In the genomic region with DNA sequence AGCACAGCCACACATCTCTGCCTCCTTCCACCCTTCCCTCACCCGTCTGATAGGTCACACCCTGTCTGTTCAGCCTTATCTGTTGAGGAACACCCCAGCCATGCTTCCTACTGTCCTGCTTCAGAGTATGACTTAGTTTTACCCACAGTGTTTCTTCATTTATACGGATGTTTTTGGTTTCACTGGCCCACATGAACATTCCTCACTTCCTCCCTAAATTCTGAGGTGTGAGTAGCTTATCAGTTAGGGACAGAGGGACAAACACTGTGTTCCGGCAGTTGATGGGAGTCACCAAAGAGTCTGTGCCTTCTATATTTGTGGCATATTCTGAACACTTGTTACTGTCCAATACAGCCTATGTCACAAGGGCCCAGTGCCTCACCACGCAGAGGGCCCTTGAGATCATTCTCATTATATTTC, we compare ENCODE assay signal across 14 mouse cellular contexts.
A peak's percentile ranks its signal among the peaks of the same experiment; 100 is the strongest.
DNase-seq lines count a peak whose midpoint lies in the region; ATAC-seq lines count a peak whose summit lies in the region.
"Had no signal": no experiment of that assay in that cellular context is flagged by ENCODE, and none has a peak within 500 bp of the region (broad histone marks: within the 10 kb centered on the region; RNA-seq: fewer than 3 reads in every experiment).

No protein-coding gene starts in this region.

- peaks cover 55% of the 10 kb centered on the region for H3K4me1 ChIP-seq in erythroblast, embryonic 14.5 days (ENCODE audit: control insufficient read depth)
- peaks cover 25% of the 10 kb centered on the region for H3K4me1 ChIP-seq in liver, embryonic 16.5 days (ENCODE audit: control insufficient read depth, low read depth, low read length)
- no peaks in the 10 kb centered on the region for H3K4me1 ChIP-seq in midbrain, embryonic 11.5 days (ENCODE audit: control insufficient read depth, insufficient read depth, low read length)
- H3K4me1 ChIP-seq: hindbrain, embryonic 13.5 days had no signal

- peak; percentile 34 to 61 for DNase-seq in spleen, postnatal 10 days (ENCODE audit: low spot score in 2 of 2)
- no peak for DNase-seq in spleen, adult 18-20 months
- no peak for DNase-seq in midbrain, embryonic 11.5 days (ENCODE audit: low spot score, missing footprints)
- DNase-seq in thymus, postnatal 4 days = no peak
- no peak for DNase-seq in left cerebral cortex, adult 9 months (ENCODE audit: low spot score in 2 of 2)
- DNase-seq: adrenal gland, adult 2 months; heart, adult 18-20 months; lung, postnatal 4 days; retina, postnatal 1 day had no signal

- peak overlapping the region; percentile 55 for H3K4me2 ChIP-seq in liver, embryonic 16.5 days (ENCODE audit: low read depth, low read length)
- H3K4me2 ChIP-seq in midbrain, embryonic 11.5 days = no peak overlapping the region
- H3K4me2 ChIP-seq: hindbrain, embryonic 13.5 days; limb, embryonic 12.5 days had no signal

- H3K27ac ChIP-seq in liver, embryonic 16.5 days (ENCODE audit: low read length) = peak overlapping the region; percentile 90
- no peak overlapping the region for H3K27ac ChIP-seq in midbrain, embryonic 11.5 days (ENCODE audit: low read depth, low read length)
- H3K27ac ChIP-seq: hindbrain, embryonic 13.5 days; limb, embryonic 12.5 days had no signal

- no peaks in the 10 kb centered on the region for H3K9me3 ChIP-seq in erythroblast, embryonic 14.5 days (ENCODE audit: control insufficient read depth, low read length)
- no peaks in the 10 kb centered on the region for H3K9me3 ChIP-seq in liver, embryonic 16.5 days (replicated peaks; ENCODE audit: control insufficient read depth, low read length)
- H3K9me3 ChIP-seq in midbrain, embryonic 11.5 days (ENCODE audit: control insufficient read depth, low read length) = no peaks in the 10 kb centered on the region
- H3K9me3 ChIP-seq: hindbrain, embryonic 13.5 days; limb, embryonic 12.5 days had no signal

- ATAC-seq in liver, embryonic 16.5 days (ENCODE audit: low read depth) = peak; percentile 100
- ATAC-seq in midbrain, embryonic 11.5 days (ENCODE audit: low FRiP score) = no peak

- peak overlapping the region; percentile 8 for H3K9ac ChIP-seq in liver, embryonic 16.5 days (ENCODE audit: low read depth, low read length)
- H3K9ac ChIP-seq in midbrain, embryonic 11.5 days (ENCODE audit: low read length) = no peak overlapping the region
- H3K9ac ChIP-seq: hindbrain, embryonic 13.5 days; limb, embryonic 12.5 days had no signal

- WGBS in liver, embryonic 16.5 days (ENCODE audit: insufficient replicate concordance) = 13% methylated on average over 4 of the region's 4 CpGs
- WGBS in midbrain, embryonic 11.5 days = 78% methylated on average over 4 of the region's 4 CpGs

- no peaks in the 10 kb centered on the region; the same call in 1 of the 2 replicates for H3K36me3 ChIP-seq in erythroblast, embryonic 14.5 days (ENCODE audit: control insufficient read depth)
- H3K36me3 ChIP-seq in liver, embryonic 16.5 days (ENCODE audit: control insufficient read depth, insufficient read depth) = no peaks in the 10 kb centered on the region
- no peaks in the 10 kb centered on the region for H3K36me3 ChIP-seq in midbrain, embryonic 11.5 days (ENCODE audit: control insufficient read depth, insufficient read depth, low read length)
- H3K36me3 ChIP-seq: hindbrain, embryonic 13.5 days; limb, embryonic 12.5 days had no signal

- no peaks in the 10 kb centered on the region for H3K27me3 ChIP-seq in erythroblast, embryonic 14.5 days (ENCODE audit: control insufficient read depth)
- H3K27me3 ChIP-seq in liver, embryonic 16.5 days (ENCODE audit: control insufficient read depth, insufficient read depth, low read depth, low read length) = no peaks in the 10 kb centered on the region
- H3K27me3 ChIP-seq in midbrain, embryonic 11.5 days (ENCODE audit: control insufficient read depth, insufficient read depth, low read length) = no peaks in the 10 kb centered on the region
- H3K27me3 ChIP-seq: CH12.LX; hindbrain, embryonic 13.5 days; limb, embryonic 12.5 days had no signal

- peak overlapping the region; percentile 50 for H3K4me3 ChIP-seq in erythroblast, embryonic 14.5 days (replicated peaks)
- no peak overlapping the region for H3K4me3 ChIP-seq in liver, embryonic 16.5 days (ENCODE audit: low read depth, low read length)
- H3K4me3 ChIP-seq in midbrain, embryonic 11.5 days (ENCODE audit: low read depth, low read length) = no peak overlapping the region
- H3K4me3 ChIP-seq: hindbrain, embryonic 13.5 days; limb, embryonic 12.5 days had no signal

Comparison
In these comparisons a context has a peak if more than half of its experiments do, and no peak if none do; other contexts are left out.
1. DNase-seq: peak in spleen, postnatal 10 days (2 of 2); none in spleen, adult 18-20 months (0 of 2), midbrain, embryonic 11.5 days (single experiment), thymus, postnatal 4 days (single experiment) and left cerebral cortex, adult 9 months (0 of 2).